Mouse (Mus musculus): ENCODE data around the gene Slc8a1. TPM values are rescaled to one million over a fixed set of nuclear protein-coding genes. Genes with fewer than 3 reads are reported as not detected.

Slc8a1 gene
- polyA plus RNA-seq, 1 experiment from 2014 or later, result not detected

GRCm38 (mm10) chr17:81505162-81505685 is 233.0 kb downstream of the Slc8a1 start:
- ChIA-PET CTCF (no interaction called here), POLR2A (no interaction called here)
- DNase-seq (ENCODE audit: low read depth, low spot score), result no peak
- ATAC-seq, result no peak
- TF ChIP-seq CTCF (IDR thresholded peaks at IDR 0.05), result no peak
- in situ Hi-C loops (cut with MboI; ENCODE audit: low pct_unique_long_range_greater_than_20kb), result no loop called here
- no peaks in the 10 kb centered on the region for H3K27me3 ChIP-seq

GRCm38 (mm10) chr17:81504040-81504439 is 234.1 kb downstream of the Slc8a1 start:
- TF ChIP-seq CTCF (IDR thresholded peaks at IDR 0.05), result no peak
- DNase-seq (ENCODE audit: low read depth, low spot score) (no peak), ATAC-seq (no peak)
- CTCF ChIA-PET, result no interaction called here
- in situ Hi-C loops (cut with MboI; ENCODE audit: low pct_unique_long_range_greater_than_20kb), result no loop called here
- POLR2A ChIA-PET, result no interaction called here
- H3K27me3 ChIP-seq, result no peaks in the 10 kb centered on the region

- no peaks in the 10 kb centered on the region for H3K27me3 ChIP-seq
- ATAC-seq (no peak), DNase-seq (ENCODE audit: low read depth, low spot score) (no peak)
- TF ChIP-seq CTCF (IDR thresholded peaks at IDR 0.05), result no peak
- CTCF ChIA-PET, result no interaction called here
- in situ Hi-C loops (cut with MboI; ENCODE audit: low pct_unique_long_range_greater_than_20kb), result no loop called here
- POLR2A ChIA-PET, result no interaction called here
Observed at GRCm38 (mm10) chr17:81502732-81503131, 235.4 kb downstream of the Slc8a1 start.

GRCm38 (mm10) chr17:81500686-81501407 is 237.3 kb downstream of the Slc8a1 start:
- no peak for ATAC-seq
- ChIA-PET POLR2A (no interaction called here), CTCF (no interaction called here)
- H3K27me3 ChIP-seq, result no peaks in the 10 kb centered on the region
- in situ Hi-C loops (cut with MboI; ENCODE audit: low pct_unique_long_range_greater_than_20kb), result no loop called here
- no peak for TF ChIP-seq CTCF (IDR thresholded peaks at IDR 0.05)
- DNase-seq (ENCODE audit: low read depth, low spot score), result no peak

GRCm38 (mm10) chr17:81497919-81498318 is 240.3 kb downstream of the Slc8a1 start:
- no peak for ATAC-seq
- TF ChIP-seq CTCF (IDR thresholded peaks at IDR 0.05), result no peak
- POLR2A ChIA-PET, result no interaction called here
- no peak for DNase-seq (ENCODE audit: low read depth, low spot score)
- in situ Hi-C loops (cut with MboI; ENCODE audit: low pct_unique_long_range_greater_than_20kb), result no loop called here
- CTCF ChIA-PET, result no interaction called here
- peaks cover 1% of the 10 kb centered on the region for H3K27me3 ChIP-seq

- DNase-seq (ENCODE audit: low read depth, low spot score) (no peak), ATAC-seq (no peak)
- TF ChIP-seq CTCF (IDR thresholded peaks at IDR 0.05), result no peak
- H3K27me3 ChIP-seq, result peaks cover 3% of the 10 kb centered on the region
- POLR2A ChIA-PET, result no interaction called here
- in situ Hi-C loops (cut with MboI; ENCODE audit: low pct_unique_long_range_greater_than_20kb), result no loop called here
- CTCF ChIA-PET, result no interaction called here
Observed at GRCm38 (mm10) chr17:81496616-81497015, 241.6 kb downstream of the Slc8a1 start.

- POLR2A ChIA-PET, result no interaction called here
- TF ChIP-seq CTCF (IDR thresholded peaks at IDR 0.05), result no peak
- in situ Hi-C loops (cut with MboI; ENCODE audit: low pct_unique_long_range_greater_than_20kb), result no loop called here
- DNase-seq (ENCODE audit: low read depth, low spot score) (no peak), ATAC-seq (no peak)
- peaks cover 3% of the 10 kb centered on the region for H3K27me3 ChIP-seq
- CTCF ChIA-PET, result no interaction called here
Observed at GRCm38 (mm10) chr17:81492216-81492865, 245.8 kb downstream of the Slc8a1 start.

- DNase-seq (ENCODE audit: low read depth, low spot score) (no peak), ATAC-seq (no peak)
- in situ Hi-C loops (cut with MboI; ENCODE audit: low pct_unique_long_range_greater_than_20kb), result no loop called here
- no peak for TF ChIP-seq CTCF (IDR thresholded peaks at IDR 0.05)
- peaks cover 4% of the 10 kb centered on the region for H3K27me3 ChIP-seq
- ChIA-PET CTCF (no interaction called here), POLR2A (no interaction called here)
Observed at GRCm38 (mm10) chr17:81486388-81486787, 251.8 kb downstream of the Slc8a1 start.

GRCm38 (mm10) chr17:81481843-81482490 is 256.2 kb downstream of the Slc8a1 start:
- no peak for DNase-seq (ENCODE audit: low read depth, low spot score)
- in situ Hi-C loops (cut with MboI; ENCODE audit: low pct_unique_long_range_greater_than_20kb), result no loop called here
- ChIA-PET CTCF (no interaction called here), POLR2A (no interaction called here)
- no peak for ATAC-seq
- peaks cover 4% of the 10 kb centered on the region for H3K27me3 ChIP-seq
- TF ChIP-seq CTCF (IDR thresholded peaks at IDR 0.05), result no peak

GRCm38 (mm10) chr17:81480351-81481161 is 257.6 kb downstream of the Slc8a1 start:
- ChIA-PET POLR2A (no interaction called here), CTCF (interaction anchor here (0.6 kb wide), 1 partner anchor 13 kb away, joined by 3 read pairs; no protein-coding TSS in a partner anchor)
- no peak for TF ChIP-seq CTCF (IDR thresholded peaks at IDR 0.05)
- ATAC-seq, result no peak
- DNase-seq (ENCODE audit: low read depth, low spot score), result no peak
- peaks cover 4% of the 10 kb centered on the region for H3K27me3 ChIP-seq
- in situ Hi-C loops (cut with MboI; ENCODE audit: low pct_unique_long_range_greater_than_20kb), result no loop called here

Measured in Patski (cell line).